Mouse (Mus musculus): ENCODE data around the gene Jam3. TPM values are rescaled to one million over a fixed set of nuclear protein-coding genes. Genes with fewer than 3 reads are reported as not detected.
"Not testable (repeated sequence)": the region's sequence is repeated elsewhere in the genome, so short reads cannot be mapped to it uniquely, and the experiment has no call there.

Jam3 gene
- polyA plus RNA-seq, 1 experiment from 2014 or later: 131 TPM

- Histone ChIP-seq H3K9ac (replicated peaks) (no peak overlapping the region), H3K4me1 (replicated peaks) (no peaks in the 10 kb centered on the region), H3K27ac (no peak overlapping the region), H3K27me3 (no peaks in the 10 kb centered on the region), H3K4me2 (no peak overlapping the region), H3K4me3 (replicated peaks) (no peak overlapping the region), H3K36me3 (no peaks in the 10 kb centered on the region), H3K9me3 (no peaks in the 10 kb centered on the region)
- WGBS: 82% methylated on average over 1 of the region's 1 CpGs
- ATAC-seq (ENCODE audit: insufficient number of reproducible peaks, insufficient read depth, low FRiP score, low TSS enrichment, low read depth): no peak
These were observed 11.8 kb upstream of the Jam3 start for GRCm38 (mm10) chr9:27166981-27167380.

DNA sequence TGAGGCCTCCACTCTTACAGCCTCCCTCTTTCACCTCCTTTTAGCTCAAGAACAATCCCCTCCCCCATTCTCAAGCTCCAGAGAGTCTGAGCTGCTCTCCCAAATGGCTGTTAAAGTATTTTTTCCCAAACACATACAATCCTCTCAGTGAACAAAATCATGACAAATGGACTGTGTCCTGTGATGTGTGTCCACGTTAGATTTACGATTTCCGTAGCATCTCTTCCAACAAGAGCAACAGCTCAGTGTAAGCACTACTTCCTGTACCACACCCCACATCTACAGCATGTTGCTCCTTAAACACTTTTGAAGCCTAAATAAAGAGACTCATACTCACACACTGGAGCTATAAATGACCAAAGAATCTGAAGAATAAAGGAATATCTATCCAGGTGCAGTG is 10.4 kb upstream of the Jam3 start:
- H3K9ac ChIP-seq (replicated peaks): no peak overlapping the region
- H3K4me1 ChIP-seq (replicated peaks): no peaks in the 10 kb centered on the region
- 82% methylated on average over 3 of the region's 3 CpGs for WGBS
- no peaks in the 10 kb centered on the region for H3K9me3 ChIP-seq
- H3K27ac ChIP-seq: no peak overlapping the region
- no peak for ATAC-seq (ENCODE audit: insufficient number of reproducible peaks, insufficient read depth, low FRiP score, low TSS enrichment, low read depth)
- no peaks in the 10 kb centered on the region for H3K27me3 ChIP-seq
- no peak overlapping the region for H3K4me3 ChIP-seq (replicated peaks)
- no peaks in the 10 kb centered on the region for H3K36me3 ChIP-seq
- no peak overlapping the region for H3K4me2 ChIP-seq

DNA sequence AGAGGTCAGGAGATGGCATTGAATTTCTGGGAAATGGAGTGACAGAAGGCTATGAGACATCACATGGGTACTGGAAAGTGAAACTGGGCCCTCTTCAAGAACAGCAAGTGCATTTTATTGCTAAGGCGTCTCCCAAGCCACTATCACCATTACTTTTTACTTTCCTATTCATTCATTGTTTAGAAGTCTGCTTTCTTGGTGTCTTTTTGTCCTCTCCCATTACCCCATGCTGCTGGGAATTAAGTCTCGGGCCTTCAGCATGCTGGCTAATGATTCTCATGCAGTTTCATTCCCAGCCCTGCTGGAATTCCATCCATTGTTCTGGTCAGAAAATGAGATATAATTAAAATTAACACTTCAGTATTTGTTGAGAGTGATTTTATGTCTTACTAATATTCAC is 9.7 kb upstream of the Jam3 start:
- H3K4me3 ChIP-seq (replicated peaks): no peak overlapping the region
- no peaks in the 10 kb centered on the region for H3K36me3 ChIP-seq
- 68% methylated on average over 2 of the region's 2 CpGs for WGBS
- H3K9me3 ChIP-seq: no peaks in the 10 kb centered on the region
- no peak overlapping the region for H3K9ac ChIP-seq (replicated peaks)
- no peak for ATAC-seq (ENCODE audit: insufficient number of reproducible peaks, insufficient read depth, low FRiP score, low TSS enrichment, low read depth)
- no peaks in the 10 kb centered on the region for H3K4me1 ChIP-seq (replicated peaks)
- no peak overlapping the region for H3K4me2 ChIP-seq
- H3K27me3 ChIP-seq: no peaks in the 10 kb centered on the region
- H3K27ac ChIP-seq: no peak overlapping the region

GRCm38 (mm10) chr9:27163661-27164060 is 8.4 kb upstream of the Jam3 start:
- H3K4me2 ChIP-seq; H3K9ac ChIP-seq (replicated peaks); H3K27me3 ChIP-seq; H3K36me3 ChIP-seq; H3K4me3 ChIP-seq (replicated peaks); ATAC-seq (ENCODE audit: insufficient number of reproducible peaks, insufficient read depth, low FRiP score, low TSS enrichment, low read depth); H3K27ac ChIP-seq; H3K9me3 ChIP-seq; H3K4me1 ChIP-seq (replicated peaks): not testable (repeated sequence)
- 79% methylated on average over 5 of the region's 5 CpGs for WGBS

DNA sequence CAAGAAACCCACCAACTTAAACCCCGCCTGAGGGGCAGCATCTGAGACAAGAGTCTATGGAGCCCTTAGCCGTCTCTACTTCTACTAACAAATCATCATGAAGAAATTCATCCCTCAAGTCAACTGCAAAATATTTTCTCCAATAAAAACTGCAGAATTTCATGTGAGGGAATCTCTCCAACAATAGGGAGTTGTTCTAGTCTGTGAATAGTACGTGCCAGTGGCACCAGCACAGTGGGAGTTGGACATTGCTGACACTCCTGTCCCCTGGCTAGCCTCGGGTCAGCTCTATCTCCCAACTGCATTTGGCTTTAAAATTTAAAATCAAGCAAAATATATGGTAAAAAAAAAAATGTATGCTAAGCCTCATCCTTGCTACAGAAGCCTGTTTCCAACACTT is 1.4 kb downstream of the Jam3 start:
- Histone ChIP-seq H3K4me3 (replicated peaks) (peak overlapping the region; percentile 77), H3K27me3 (peaks cover 3% of the 10 kb centered on the region; the same call in 1 of the 2 replicates), H3K27ac (no peak overlapping the region), H3K4me1 (replicated peaks) (peaks cover 37% of the 10 kb centered on the region), H3K9me3 (no peaks in the 10 kb centered on the region), H3K9ac (replicated peaks) (no peak overlapping the region), H3K4me2 (peak overlapping the region; percentile 66), H3K36me3 (peaks cover 10% of the 10 kb centered on the region)
- no peak for ATAC-seq (ENCODE audit: insufficient number of reproducible peaks, insufficient read depth, low FRiP score, low TSS enrichment, low read depth)
- 84% methylated on average over 4 of the region's 4 CpGs for WGBS

DNA sequence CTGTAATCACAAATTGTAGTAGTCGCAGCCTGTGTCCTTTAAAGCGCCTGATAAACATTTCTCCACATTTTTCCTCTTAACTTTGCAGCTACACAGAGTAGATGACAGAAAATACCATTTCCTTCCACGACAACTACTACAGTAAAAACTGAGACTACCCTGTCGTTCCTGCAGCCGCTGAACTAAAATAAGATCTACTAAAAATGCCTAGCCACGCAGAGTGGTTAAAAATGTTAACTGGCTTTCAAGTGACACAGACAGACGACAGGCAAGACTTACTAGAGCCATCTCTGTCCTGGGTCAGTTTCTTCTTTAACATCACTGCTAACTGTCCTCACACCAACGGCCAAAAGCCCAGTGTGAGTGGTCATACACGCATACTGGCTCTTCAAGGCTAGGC is 5.4 kb downstream of the Jam3 start:
- peak overlapping the region; percentile 37; the same call in 1 of the 2 replicates for H3K27ac ChIP-seq
- no peak overlapping the region for H3K4me3 ChIP-seq (replicated peaks)
- peaks cover 23% of the 10 kb centered on the region for H3K36me3 ChIP-seq
- WGBS: 46% methylated on average over 9 of the region's 9 CpGs
- no peak for ATAC-seq (ENCODE audit: insufficient number of reproducible peaks, insufficient read depth, low FRiP score, low TSS enrichment, low read depth)
- H3K27me3 ChIP-seq: no peaks in the 10 kb centered on the region
- H3K9ac ChIP-seq (replicated peaks): no peak overlapping the region
- H3K4me2 ChIP-seq: no peak overlapping the region
- H3K9me3 ChIP-seq: no peaks in the 10 kb centered on the region
- peaks cover 44% of the 10 kb centered on the region for H3K4me1 ChIP-seq (replicated peaks)

DNA sequence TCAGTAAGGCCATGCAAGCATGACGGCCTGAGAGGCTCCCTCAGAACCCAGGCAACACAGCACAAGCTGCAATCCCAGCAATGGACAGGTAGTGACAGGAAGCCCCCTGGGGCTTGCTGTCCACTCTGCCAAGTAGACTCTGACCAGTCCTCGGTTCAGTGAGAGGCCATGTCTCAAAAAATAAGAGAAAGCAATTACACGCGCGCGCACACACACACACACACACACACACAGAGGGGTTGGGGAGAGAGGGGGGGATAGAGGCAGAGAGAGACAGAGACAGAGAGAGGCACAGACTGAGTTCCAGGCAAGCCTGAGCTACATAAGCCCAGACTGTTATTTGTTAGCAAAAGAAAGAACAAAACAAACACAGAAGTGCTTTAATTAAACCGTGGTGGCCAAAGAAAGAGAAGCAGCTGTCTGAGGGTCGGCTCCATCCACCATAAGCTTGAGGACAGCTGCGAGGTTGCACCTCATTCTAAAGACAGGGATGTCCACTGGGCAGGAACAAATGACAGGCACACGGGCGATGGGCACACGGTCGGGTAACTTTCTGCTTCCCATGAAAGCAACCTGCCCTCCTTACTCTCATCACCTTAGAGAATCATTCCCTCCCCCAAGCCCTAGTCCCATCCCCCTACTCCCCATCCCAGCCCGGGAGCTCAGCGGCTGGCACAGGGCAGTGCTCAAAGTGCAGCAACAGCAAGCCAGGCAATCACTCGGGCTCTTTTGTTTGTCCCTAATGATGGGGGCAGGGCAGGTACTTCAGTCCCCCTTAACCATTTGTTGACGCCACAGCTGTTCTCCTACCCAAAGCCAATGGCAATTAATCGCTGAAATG is 6.4 kb downstream of the Jam3 start:
- H3K36me3 ChIP-seq: peaks cover 23% of the 10 kb centered on the region
- H3K9me3 ChIP-seq: no peaks in the 10 kb centered on the region
- peak overlapping the region; percentile 44 for H3K4me2 ChIP-seq
- H3K27ac ChIP-seq: peak overlapping the region; percentile 35; the same call in 1 of the 2 replicates
- peaks cover 37% of the 10 kb centered on the region for H3K4me1 ChIP-seq (replicated peaks)
- ATAC-seq (ENCODE audit: insufficient number of reproducible peaks, insufficient read depth, low FRiP score, low TSS enrichment, low read depth): peak; percentile 66
- H3K9ac ChIP-seq (replicated peaks): peak overlapping the region; percentile 37
- WGBS: 23% methylated on average over 18 of the region's 18 CpGs
- H3K27me3 ChIP-seq: no peaks in the 10 kb centered on the region
- 0 out of 2 replicates have a peak overlapping the region, but pooled peaks have one; percentile 9 for H3K4me3 ChIP-seq (replicated peaks)

DNA sequence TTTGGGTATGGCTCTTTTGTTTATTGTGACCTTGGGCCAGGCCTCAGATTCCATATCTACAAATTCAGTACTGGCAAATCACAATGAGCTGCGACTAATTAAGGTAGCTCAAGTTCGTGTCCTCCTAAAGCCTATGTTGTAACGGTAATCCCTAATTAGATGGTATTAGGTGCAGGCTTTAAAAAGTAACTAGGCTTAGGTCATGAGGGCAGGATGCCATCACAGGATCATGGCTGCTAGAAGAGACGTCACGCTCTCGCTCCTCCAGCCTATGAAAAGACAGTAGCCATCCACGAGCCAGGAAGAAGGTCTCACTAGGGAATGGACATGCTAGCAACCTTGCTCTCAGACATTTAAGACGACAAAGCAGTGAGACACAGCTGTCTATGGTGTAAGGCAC is 7.3 kb downstream of the Jam3 start:
- 69% methylated on average over 8 of the region's 8 CpGs for WGBS
- Histone ChIP-seq H3K27ac (no peak overlapping the region), H3K4me1 (replicated peaks) (peaks cover 34% of the 10 kb centered on the region), H3K9me3 (no peaks in the 10 kb centered on the region), H3K9ac (replicated peaks) (no peak overlapping the region), H3K4me3 (replicated peaks) (no peak overlapping the region), H3K27me3 (no peaks in the 10 kb centered on the region), H3K36me3 (peaks cover 25% of the 10 kb centered on the region), H3K4me2 (no peak overlapping the region)
- ATAC-seq (ENCODE audit: insufficient number of reproducible peaks, insufficient read depth, low FRiP score, low TSS enrichment, low read depth): no peak

- Histone ChIP-seq H3K9me3 (no peaks in the 10 kb centered on the region), H3K27ac (no peak overlapping the region), H3K4me2 (no peak overlapping the region), H3K9ac (replicated peaks) (no peak overlapping the region), H3K27me3 (no peaks in the 10 kb centered on the region), H3K4me1 (replicated peaks) (peaks cover 33% of the 10 kb centered on the region), H3K36me3 (peaks cover 33% of the 10 kb centered on the region), H3K4me3 (replicated peaks) (no peak overlapping the region)
- ATAC-seq (ENCODE audit: insufficient number of reproducible peaks, insufficient read depth, low FRiP score, low TSS enrichment, low read depth): no peak
- 97% methylated on average over 2 of the region's 2 CpGs for WGBS
These were observed 8.4 kb downstream of the Jam3 start for GRCm38 (mm10) chr9:27146826-27147225.

DNA sequence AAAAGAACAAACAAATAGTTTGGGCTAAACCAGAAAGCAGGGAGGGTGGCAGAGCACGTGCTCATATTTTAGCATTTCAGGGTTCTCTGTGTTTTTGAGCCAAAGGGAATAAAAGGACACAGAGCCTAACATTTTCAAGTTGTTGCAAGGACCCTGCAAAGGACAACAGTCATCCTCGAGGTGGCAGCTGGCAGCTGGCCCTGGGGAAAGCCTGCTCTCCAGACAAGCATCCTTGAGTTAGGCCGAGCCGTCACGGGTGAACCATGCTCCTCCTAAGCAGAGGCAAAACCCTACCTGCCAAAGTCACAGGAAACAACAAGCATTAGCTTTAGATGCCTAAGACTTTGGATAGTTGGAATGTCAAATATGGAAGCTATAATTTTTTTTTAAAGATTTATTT is 10.2 kb downstream of the Jam3 start:
- 82% methylated on average over 5 of the region's 5 CpGs for WGBS
- Histone ChIP-seq H3K4me1 (replicated peaks) (peaks cover 17% of the 10 kb centered on the region), H3K27ac (no peak overlapping the region), H3K4me3 (replicated peaks) (no peak overlapping the region), H3K4me2 (no peak overlapping the region), H3K9ac (replicated peaks) (no peak overlapping the region), H3K27me3 (no peaks in the 10 kb centered on the region), H3K36me3 (peaks cover 42% of the 10 kb centered on the region), H3K9me3 (no peaks in the 10 kb centered on the region)
- no peak for ATAC-seq (ENCODE audit: insufficient number of reproducible peaks, insufficient read depth, low FRiP score, low TSS enrichment, low read depth)

DNA sequence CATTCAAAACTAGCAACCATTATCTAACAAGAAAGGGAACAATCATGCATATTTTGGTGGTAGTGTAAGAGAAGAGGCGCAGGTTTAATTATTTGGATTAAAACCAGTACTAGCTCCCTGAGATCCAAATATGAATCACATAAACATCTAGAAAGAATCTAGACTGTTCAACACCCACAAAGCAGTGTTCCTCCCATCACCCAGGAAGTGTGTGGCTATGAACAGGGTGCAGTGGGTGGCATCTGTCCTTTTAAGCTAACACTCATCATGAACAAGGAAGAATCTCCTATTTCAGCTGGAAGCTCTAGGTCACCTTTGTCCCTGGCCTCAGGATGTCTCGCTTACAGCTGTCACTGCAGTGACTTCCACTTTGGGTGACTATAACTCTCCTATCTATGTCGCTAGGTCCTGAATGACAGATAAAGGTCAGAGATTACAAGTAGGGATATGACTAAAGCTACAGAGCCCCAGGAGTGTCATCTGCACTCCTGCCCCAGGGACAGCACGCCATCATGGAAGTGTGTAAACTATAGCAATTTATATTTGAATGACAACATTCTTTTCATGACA is 10.9 kb downstream of the Jam3 start:
- H3K27ac ChIP-seq: no peak overlapping the region
- no peaks in the 10 kb centered on the region for H3K9me3 ChIP-seq
- no peak overlapping the region for H3K4me3 ChIP-seq (replicated peaks)
- H3K9ac ChIP-seq (replicated peaks): no peak overlapping the region
- WGBS: 90% methylated on average over 4 of the region's 4 CpGs
- no peaks in the 10 kb centered on the region for H3K27me3 ChIP-seq
- H3K36me3 ChIP-seq: peaks cover 42% of the 10 kb centered on the region
- no peak for ATAC-seq (ENCODE audit: insufficient number of reproducible peaks, insufficient read depth, low FRiP score, low TSS enrichment, low read depth)
- H3K4me2 ChIP-seq: no peak overlapping the region
- peaks cover 12% of the 10 kb centered on the region for H3K4me1 ChIP-seq (replicated peaks)
